Mouse (Mus musculus): ENCODE results near the gene Dgki.

GRCm38 (mm10) chr6:37026343-37027243 is 273.4 kb downstream of the Dgki start:
- no peak for TF ChIP-seq MXI1 (IDR thresholded peaks at IDR 0.05; ENCODE audit: low read depth, low read length)
- no peak for TF ChIP-seq POLR2A (IDR thresholded peaks at IDR 0.05; ENCODE audit: control insufficient read depth in 1 of 2, insufficient read depth in 1 of 2, low read depth in 1 of 2, low read length in 2 of 2, poor library complexity in 1 of 2)
